Mouse (Mus musculus) spleen, adult 2 months (tissue): ENCODE measurements around the gene Samd3.

ENCODE experiments used
- CTCF ChIP-seq: fragments of 200-500 bp; IDR thresholded peaks from 2 replicates; pipeline ENCODE4 v1.5.1; 2011; ENCODE audit warnings: mild to moderate bottlenecking, inconsistent platforms; ENCODE audit not compliant: insufficient read depth, insufficient read length, insufficient replicate concordance; ENCODE audit errors: extremely low read depth
- POLR2A ChIP-seq: fragments of 200-500 bp; IDR thresholded peaks from 2 replicates; pipeline ENCODE4 v1.6.1; 2011; ENCODE audit warnings: low read depth, low read length, inconsistent platforms

GRCm38 (mm10) chr10:26297626-26298025 lies 68.1 kb downstream of the Samd3 start:
- TF ChIP-seq CTCF (no peak), POLR2A (no peak)
